Mouse (Mus musculus) layer of hippocampus, adult 18-20 months (tissue): Measurements from ENCODE around the gene Emsy. TPM values are rescaled to one million over a fixed set of nuclear protein-coding genes. Genes with fewer than 3 reads are reported as not detected.

Experiments
- DNase-seq, 2 experiments: peaks; one replicate each; pipeline ENCODE4 v3.0.0; 2022; ENCODE audit warnings: low spot score in 2 of 2
- total RNA-seq, 2 experiments: library from RNA; stranded (reverse); gene quantifications; 2 replicates each; pipeline ENCODE4 v1.2.3; 2021

Gene Emsy
- total RNA-seq, 2 experiments from 2014 or later, result 71.0 to 72.1 TPM

GRCm38 (mm10) chr7:98670831-98671230 is 14.2 kb upstream of the Emsy start:
- no peak for DNase-seq

GRCm38 (mm10) chr7:98667956-98668746 is 11.6 kb upstream of the Emsy start:
- no peak for DNase-seq

- peak in 1 of 2 experiments; percentile 43 for DNase-seq
Observed at GRCm38 (mm10) chr7:98665726-98666125, 9.1 kb upstream of the Emsy start.

GRCm38 (mm10) chr7:98665166-98665565 is 8.6 kb upstream of the Emsy start:
- no peak for DNase-seq

- DNase-seq, result peak; percentile 84 to 85
Observed at GRCm38 (mm10) chr7:98655681-98656530, 677 bp downstream of the Emsy start.

GRCm38 (mm10) chr7:98651651-98652050 is 4.9 kb downstream of the Emsy start:
- DNase-seq, result no peak

GRCm38 (mm10) chr7:98644238-98644637 is 12.3 kb downstream of the Emsy start:
- no peak for DNase-seq

GRCm38 (mm10) chr7:98636607-98637006 is 20.0 kb downstream of the Emsy start:
- DNase-seq, result no peak

GRCm38 (mm10) chr7:98633032-98633431 is 23.6 kb downstream of the Emsy start:
- no peak for DNase-seq

- DNase-seq, result no peak
Observed at GRCm38 (mm10) chr7:98629947-98630346, 26.6 kb downstream of the Emsy start.

- no peak for DNase-seq
Observed at GRCm38 (mm10) chr7:98617739-98618138, 38.8 kb downstream of the Emsy start.

- DNase-seq, result no peak
Observed at GRCm38 (mm10) chr7:98612936-98613335, 43.6 kb downstream of the Emsy start.

- no peak for DNase-seq
Observed at GRCm38 (mm10) chr7:98608520-98608919, 48.1 kb downstream of the Emsy start.

- DNase-seq, result no peak
Observed at GRCm38 (mm10) chr7:98607158-98607557, 49.4 kb downstream of the Emsy start.

GRCm38 (mm10) chr7:98601715-98602114 is 54.9 kb downstream of the Emsy start:
- DNase-seq, result no peak

- DNase-seq, result no peak
Observed at GRCm38 (mm10) chr7:98597402-98597801, 59.2 kb downstream of the Emsy start.

GRCm38 (mm10) chr7:98594731-98595130 is 61.9 kb downstream of the Emsy start:
- DNase-seq, result no peak

- DNase-seq, result peak in 1 of 2 experiments; percentile 28
Observed at GRCm38 (mm10) chr7:98593276-98593675, 63.3 kb downstream of the Emsy start.

GRCm38 (mm10) chr7:98589028-98589427 is 67.6 kb downstream of the Emsy start:
- DNase-seq, result no peak

GRCm38 (mm10) chr7:98586313-98586712 is 70.3 kb downstream of the Emsy start:
- no peak for DNase-seq

GRCm38 (mm10) chr7:98584555-98584954 is 72.0 kb downstream of the Emsy start:
- no peak for DNase-seq

- no peak for DNase-seq
Observed at GRCm38 (mm10) chr7:98581266-98581665, 75.3 kb downstream of the Emsy start.
